Mouse (Mus musculus): ENCODE measurements around the gene Gm14399.
"Not testable (repeated sequence)": the region's sequence is repeated elsewhere in the genome, so short reads cannot be mapped to it uniquely, and the experiment has no call there.

GRCm38 (mm10) chr2:175161438-175161837 lies 19.6 kb upstream of the Gm14399 start:
- not testable (repeated sequence) for TF ChIP-seq CTCF (IDR thresholded peaks at IDR 0.05; ENCODE audit: low read depth); EP300 (optimal IDR thresholded peaks at IDR 0.05)

All from stomach, postnatal 0 days (tissue).